10 mouse cellular contexts compared by ENCODE assay signal in the genomic region with DNA sequence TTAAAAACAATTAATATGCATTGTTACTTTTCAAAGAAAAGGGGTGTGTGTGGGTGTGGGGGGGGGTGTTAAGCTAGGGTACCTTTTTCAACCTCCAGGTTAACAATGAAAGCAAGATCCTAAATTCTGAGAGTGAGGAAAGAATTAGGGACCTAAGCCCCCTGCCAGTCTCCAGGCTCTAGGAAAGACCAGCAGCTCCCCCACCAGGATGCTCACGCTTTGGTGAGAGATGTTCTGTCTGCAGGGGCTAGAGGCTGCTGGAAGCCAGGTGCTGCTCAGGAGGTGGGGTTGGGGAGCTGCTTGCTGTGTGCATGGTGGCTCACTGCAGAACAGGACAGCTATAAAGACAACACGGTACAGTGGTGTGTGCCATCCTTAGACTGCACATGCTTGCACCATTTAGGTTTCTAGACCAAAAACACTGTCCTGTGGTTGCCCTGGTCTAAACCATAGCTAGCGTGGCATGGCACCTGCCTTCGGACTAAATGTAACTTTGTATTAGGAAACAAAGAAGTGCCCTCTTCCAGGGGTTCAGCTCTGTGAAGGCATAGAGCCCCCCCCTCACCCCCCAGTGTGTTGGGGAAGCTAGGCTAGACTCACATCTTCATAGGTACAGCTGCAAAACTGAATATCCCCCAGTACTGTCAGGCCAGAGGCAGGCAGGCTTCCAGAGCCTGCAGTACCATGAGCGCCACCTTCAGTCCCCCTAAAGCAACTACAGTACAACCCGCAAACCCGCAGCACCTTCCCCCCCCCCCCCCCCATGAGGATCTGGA.
A peak's percentile ranks its signal among the peaks of the same experiment; 100 is the strongest.
DNase-seq lines count a peak whose midpoint lies in the region; ATAC-seq and TF ChIP-seq lines count a peak whose summit lies in the region.
"Had no signal": no experiment of that assay in that cellular context is flagged by ENCODE, and none has a peak within 500 bp of the region (broad histone marks: within the 10 kb centered on the region; RNA-seq: fewer than 3 reads in every experiment).

No protein-coding gene starts in this region.

- TF ChIP-seq CTCF in lung, postnatal 0 days (IDR thresholded peaks at IDR 0.05) = peak; percentile 50

- DNase-seq in heart, adult 11 months = peak; percentile 66
- no peak for DNase-seq in heart, embryonic 10.5 days (ENCODE audit: low spot score)
- peak; percentile 27 for DNase-seq in lung, postnatal 0 days (ENCODE audit: low spot score)
- DNase-seq in lung, postnatal 36 days = no peak
- peak; percentile 66 for DNase-seq in brain, adult 2 months (ENCODE audit: low read depth, low spot score)
- peak; percentile 61 for DNase-seq in midbrain, embryonic 14.5 days
- DNase-seq in Muller cell, postnatal 12 days (ENCODE audit: inconsistent ontology term) = no peak
- DNase-seq in urinary bladder, adult 18-20 months (ENCODE audit: low spot score in 2 of 2) = no peak
- DNase-seq: lung, adult 18-20 months had no signal

- H3K27me3 ChIP-seq in heart, embryonic 10.5 days (ENCODE audit: insufficient read depth, poor library complexity, severe bottlenecking) = peaks cover 68% of the 10 kb centered on the region
- H3K27me3 ChIP-seq in lung, postnatal 0 days (replicated peaks; ENCODE audit: insufficient read depth, low read length) = peaks cover 9% of the 10 kb centered on the region
- H3K27me3 ChIP-seq in midbrain, embryonic 14.5 days (ENCODE audit: control insufficient read depth, insufficient read depth, low read length) = peaks cover 3% of the 10 kb centered on the region; the same call in 1 of the 2 replicates

- H3K9me3 ChIP-seq in heart, embryonic 10.5 days = no peaks in the 10 kb centered on the region
- no peaks in the 10 kb centered on the region for H3K9me3 ChIP-seq in lung, postnatal 0 days (ENCODE audit: low read length)
- no peaks in the 10 kb centered on the region for H3K9me3 ChIP-seq in midbrain, embryonic 14.5 days (ENCODE audit: control insufficient read depth, low read length)
- H3K9me3 ChIP-seq: embryonic facial prominence, embryonic 15.5 days had no signal

- H3K36me3 ChIP-seq in heart, embryonic 10.5 days = no peaks in the 10 kb centered on the region
- no peaks in the 10 kb centered on the region for H3K36me3 ChIP-seq in lung, postnatal 0 days (ENCODE audit: insufficient read depth, low read length)
- no peaks in the 10 kb centered on the region for H3K36me3 ChIP-seq in midbrain, embryonic 14.5 days (ENCODE audit: control insufficient read depth, insufficient read depth, low read length)
- H3K36me3 ChIP-seq: embryonic facial prominence, embryonic 15.5 days had no signal

- no peak overlapping the region for H3K27ac ChIP-seq in heart, embryonic 10.5 days
- no peak overlapping the region for H3K27ac ChIP-seq in lung, postnatal 0 days (ENCODE audit: low read length)
- no peak overlapping the region for H3K27ac ChIP-seq in midbrain, embryonic 14.5 days (replicated peaks; ENCODE audit: low read depth, low read length)
- H3K27ac ChIP-seq: embryonic facial prominence, embryonic 15.5 days had no signal

- H3K9ac ChIP-seq in lung, postnatal 0 days (replicated peaks; ENCODE audit: low read depth) = no peak overlapping the region
- H3K9ac ChIP-seq in midbrain, embryonic 14.5 days (replicated peaks; ENCODE audit: low read length) = no peak overlapping the region
- H3K9ac ChIP-seq: embryonic facial prominence, embryonic 15.5 days had no signal

- 0 out of 2 replicates have a peak, but pooled peaks have one; percentile 3 for ATAC-seq in lung, postnatal 0 days
- no peak for ATAC-seq in midbrain, embryonic 14.5 days (ENCODE audit: low FRiP score, low TSS enrichment)

- no peak overlapping the region for H3K4me2 ChIP-seq in lung, postnatal 0 days (replicated peaks; ENCODE audit: low read depth, low read length)
- no peak overlapping the region for H3K4me2 ChIP-seq in midbrain, embryonic 14.5 days (ENCODE audit: low read length)
- H3K4me2 ChIP-seq: embryonic facial prominence, embryonic 15.5 days had no signal

- no peak for TF ChIP-seq EP300 in lung, postnatal 0 days (IDR thresholded peaks at IDR 0.05)

- 23% methylated on average over 7 of the region's 7 CpGs for WGBS in heart, embryonic 10.5 days
- 37% methylated on average over 7 of the region's 7 CpGs for WGBS in lung, postnatal 0 days
- 22% methylated on average over 7 of the region's 7 CpGs for WGBS in midbrain, embryonic 14.5 days

- peaks cover 11% of the 10 kb centered on the region for H3K4me1 ChIP-seq in heart, embryonic 10.5 days
- no peaks in the 10 kb centered on the region for H3K4me1 ChIP-seq in lung, postnatal 0 days (ENCODE audit: insufficient read depth, low read depth, low read length)
- peaks cover 24% of the 10 kb centered on the region for H3K4me1 ChIP-seq in midbrain, embryonic 14.5 days (ENCODE audit: control insufficient read depth, insufficient read depth, low read length)

- H3K4me3 ChIP-seq in heart, embryonic 10.5 days = no peak overlapping the region
- no peak overlapping the region for H3K4me3 ChIP-seq in lung, postnatal 0 days (ENCODE audit: low read depth, low read length)
- H3K4me3 ChIP-seq in midbrain, embryonic 14.5 days (replicated peaks; ENCODE audit: low read depth, low read length) = no peak overlapping the region
- H3K4me3 ChIP-seq: embryonic facial prominence, embryonic 15.5 days had no signal

Comparison
In these comparisons a context has a peak if more than half of its experiments do, and no peak if none do; other contexts are left out.
1. DNase-seq: peak in heart, adult 11 months (single experiment), lung, postnatal 0 days (single experiment), brain, adult 2 months (single experiment) and midbrain, embryonic 14.5 days (single experiment); none in heart, embryonic 10.5 days (single experiment), lung, postnatal 36 days (single experiment), Muller cell, postnatal 12 days (single experiment) and urinary bladder, adult 18-20 months (0 of 2).